8 mouse cellular contexts compared by ENCODE assay signal in genomic region chr19:24634602-24635001, GRCm38 (mm10). TPM values are rescaled to one million over a fixed set of nuclear protein-coding genes. Genes with fewer than 3 reads are reported as not detected.
A peak's percentile ranks its signal among the peaks of the same experiment; 100 is the strongest.
DNase-seq lines count a peak whose midpoint lies in the region; ATAC-seq and TF ChIP-seq lines count a peak whose summit lies in the region.

No protein-coding gene starts in this region.

- 13% methylated on average over 7 of the region's 7 CpGs for WGBS in hindbrain, embryonic 11.5 days
- 9% methylated on average over 7 of the region's 7 CpGs for WGBS in hindbrain, embryonic 13.5 days

- no peaks in the 10 kb centered on the region for H3K27me3 ChIP-seq in hindbrain, embryonic 11.5 days (ENCODE audit: control insufficient read depth, insufficient read depth, low read length)
- H3K27me3 ChIP-seq in hindbrain, embryonic 13.5 days: no peaks in the 10 kb centered on the region

- H3K27ac ChIP-seq in hindbrain, embryonic 11.5 days (ENCODE audit: low read depth, low read length): no peak overlapping the region
- H3K27ac ChIP-seq in hindbrain, embryonic 13.5 days: no peak overlapping the region
- no peak overlapping the region for H3K27ac ChIP-seq in bone marrow macrophage, adult 2 months (ENCODE audit: insufficient read depth, low read depth, low read length)

- H3K9me3 ChIP-seq in hindbrain, embryonic 11.5 days (ENCODE audit: control insufficient read depth, low read length): no peaks in the 10 kb centered on the region
- H3K9me3 ChIP-seq in hindbrain, embryonic 13.5 days: no peaks in the 10 kb centered on the region

- no peak for TF ChIP-seq POLR2A in bone marrow macrophage, adult 2 months (IDR thresholded peaks at IDR 0.05; ENCODE audit: borderline replicate concordance, low read depth, low read length)

- H3K36me3 ChIP-seq in hindbrain, embryonic 11.5 days (ENCODE audit: control insufficient read depth, insufficient read depth, low read length): no peaks in the 10 kb centered on the region
- no peaks in the 10 kb centered on the region for H3K36me3 ChIP-seq in hindbrain, embryonic 13.5 days

- no peak overlapping the region for H3K4me3 ChIP-seq in hindbrain, embryonic 11.5 days (ENCODE audit: low read depth, low read length)
- H3K4me3 ChIP-seq in hindbrain, embryonic 13.5 days: no peak overlapping the region
- no peak overlapping the region for H3K4me3 ChIP-seq in bone marrow macrophage, adult 2 months (ENCODE audit: insufficient read depth, low read length)

- H3K4me1 ChIP-seq in hindbrain, embryonic 11.5 days (replicated peaks; ENCODE audit: control insufficient read depth, insufficient read depth, low read length): no peaks in the 10 kb centered on the region
- no peaks in the 10 kb centered on the region for H3K4me1 ChIP-seq in hindbrain, embryonic 13.5 days (replicated peaks)
- H3K4me1 ChIP-seq in bone marrow macrophage, adult 2 months (ENCODE audit: control insufficient read depth, insufficient read depth, low read length): no peaks in the 10 kb centered on the region

- no peak for ATAC-seq in hindbrain, embryonic 11.5 days (ENCODE audit: low FRiP score)
- no peak for ATAC-seq in hindbrain, embryonic 13.5 days (ENCODE audit: low FRiP score)
- peak; percentile 68; the same call in 1 of the 2 replicates for ATAC-seq in erythroblast, adult 5-6 weeks (replicated peaks; ENCODE audit: low FRiP score, poor library complexity, severe bottlenecking)

- H3K4me2 ChIP-seq in hindbrain, embryonic 11.5 days (replicated peaks; ENCODE audit: low read depth, low read length): no peak overlapping the region
- no peak overlapping the region for H3K4me2 ChIP-seq in hindbrain, embryonic 13.5 days

- TF ChIP-seq CTCF in bone marrow macrophage, adult 2 months (IDR thresholded peaks at IDR 0.05; ENCODE audit: low read depth, low read length): peak; percentile 97

- intact Hi-C loops in heart, postnatal 36 days (cut with DNase I): no loop called here

- H3K9ac ChIP-seq in hindbrain, embryonic 11.5 days (ENCODE audit: low read depth, low read length): no peak overlapping the region
- no peak overlapping the region for H3K9ac ChIP-seq in hindbrain, embryonic 13.5 days

- DNase-seq in hindbrain, embryonic 11.5 days (ENCODE audit: low spot score): peak; percentile 77
- DNase-seq in heart, postnatal 36 days: peak; percentile 66 to 70
- DNase-seq in left cerebral cortex, adult 8-10 months (ENCODE audit: low spot score in 2 of 2): peak; percentile 17 to 19
- DNase-seq in naive thymus-derived CD4-positive, alpha-beta T cell, adult 2 months (ENCODE audit: low read depth): peak; percentile 71
- DNase-seq in spleen, postnatal 4 days (ENCODE audit: low spot score in 2 of 2): peak; percentile 60 to 84

RNA-seq across cellular contexts. Expression of gene Tmem252, which starts 39.2 kb away (rescaled TPM):
- polyA plus RNA-seq in hindbrain, embryonic 11.5 days (2014; fragmentation: Nextera tagmentation; extraction: Ambion mirVana): 0.57 and 0.88 TPM in 2 replicates
- 1.2 and 1.7 TPM in 2 replicates for polyA plus RNA-seq in hindbrain, embryonic 13.5 days (2015; fragmentation: Nextera tagmentation; extraction: Ambion mirVana)
- polyA plus RNA-seq in bone marrow macrophage, adult 2 months (2012; ENCODE audit: insufficient read depth, insufficient read length, missing spikeins): not detected in 2 replicates
- total RNA-seq in erythroblast, adult 5-6 weeks (2015; ENCODE audit: low replicate concordance): not detected in 2 replicates
- not detected in 2 replicates for total RNA-seq in erythroblast, adult 5-6 weeks (2017; ENCODE audit: low replicate concordance)
- under 1 TPM in 1 of 2 experiments, not detected in 1; 0.08 TPM for total RNA-seq in heart, postnatal 36 days (2021)
- total RNA-seq in left cerebral cortex, adult 8-10 months (2022): under 1 TPM; 0.17 to 0.65 (median 0.28) TPM

Comparison
In these comparisons a context has a peak if more than half of its experiments do, and no peak if none do; other contexts are left out.
1. DNase-seq: peak in every context shown above with its lines; median percentile 77 in hindbrain, embryonic 11.5 days; 72 in spleen, postnatal 4 days; 71 in naive thymus-derived CD4-positive, alpha-beta T cell, adult 2 months; 68 in heart, postnatal 36 days; 18 in left cerebral cortex, adult 8-10 months.